Mouse (Mus musculus) embryonic facial prominence, embryonic 11.5 days (tissue): ENCODE measurements around the gene Pced1a. TPM values are rescaled to one million over a fixed set of nuclear protein-coding genes. Genes with fewer than 3 reads are reported as not detected.

ENCODE experiments used
- ATAC-seq: fragments of 200-750 bp; cut with Nextera tagmentation; replicated peaks from 2 replicates; pipeline ENCODE4 v1.8.0; 2017; ENCODE audit warnings: low read depth; ENCODE audit not compliant: insufficient number of reproducible peaks, low FRiP score, low TSS enrichment
- DNase-seq: peaks from one replicate; pipeline ENCODE4 v3.0.0-alpha.2; 2015; ENCODE audit warnings: low spot score
- H3K27ac ChIP-seq: fragments of 300-500 bp; sonication (generic); replicated peaks from 2 replicates; pipeline ENCODE4 v1.5.1; 2014; ENCODE audit warnings: mild to moderate bottlenecking, low read depth, low read length, control low read depth
- H3K27me3 ChIP-seq: fragments of 300-500 bp; sonication (generic); 2 replicates; pipeline ENCODE4 v1.6.1; 2014; ENCODE audit warnings: mild to moderate bottlenecking, low read length, moderate library complexity, mixed read lengths; ENCODE audit not compliant: control insufficient read depth, insufficient read depth
- H3K36me3 ChIP-seq: fragments of 300-500 bp; sonication (generic); replicated peaks from 2 replicates; pipeline ENCODE4 v1.6.1; 2014; ENCODE audit warnings: low read depth, mild to moderate bottlenecking, low read length, moderate library complexity, mixed read lengths; ENCODE audit not compliant: control insufficient read depth, insufficient read depth
- H3K4me1 ChIP-seq: fragments of 300-500 bp; sonication (generic); 2 replicates; pipeline ENCODE4 v1.6.1; 2014; ENCODE audit warnings: low read length, mixed read lengths; ENCODE audit not compliant: control insufficient read depth, insufficient read depth
- H3K4me2 ChIP-seq: fragments of 300-500 bp; sonication (generic); 2 replicates; pipeline ENCODE4 v1.6.1; 2014; ENCODE audit warnings: low read depth, mild to moderate bottlenecking, control low read depth, low read length, moderate library complexity
- H3K4me3 ChIP-seq: fragments of 300-500 bp; sonication (generic); 2 replicates; pipeline ENCODE4 v1.5.1; 2014; ENCODE audit warnings: low read depth, low read length, control low read depth
- H3K9ac ChIP-seq: fragments of 300-500 bp; sonication (generic); replicated peaks from 2 replicates; pipeline ENCODE4 v1.6.1; 2014; ENCODE audit warnings: mild to moderate bottlenecking, control low read depth, low read length
- H3K9me3 ChIP-seq: fragments of 300-500 bp; sonication (generic); replicated peaks from 2 replicates; pipeline ENCODE4 v1.6.1; 2016; ENCODE audit warnings: mild to moderate bottlenecking, low read length, inconsistent platforms, mixed read lengths; ENCODE audit not compliant: control insufficient read depth
- WGBS: fragments of 180-500 bp; shearing (Covaris S2); extraction: QIAGEN DNeasy Blood & Tissue Kit; methylation state at CpG from one replicate; pipeline ENCODE4 v1.1.7; 2014; 5-methylcytosine and 5-hydroxymethylcytosine counted together
- polyA plus RNA-seq: library from polyadenylated mRNA; unstranded; fragments of >200 nt; fragmentation: Nextera tagmentation; extraction: Ambion mirVana; gene quantifications from 2 replicates; pipeline ENCODE4 v1.2.1, GENCODE M21; 2014

Gene Pced1a
- polyA plus RNA-seq, 1 experiment from 2014 or later, result 10.0 TPM

GRCm38 (mm10) chr2:130411558-130412495 is 12.7 kb downstream of the Pced1a start:
- ATAC-seq (peak; percentile 70), DNase-seq (peak; percentile 90)
- Histone ChIP-seq H3K27ac (no peak overlapping the region), H3K9ac (no peak overlapping the region), H3K4me3 (no peak overlapping the region), H3K4me2 (no peak overlapping the region), H3K27me3 (no peaks in the 10 kb centered on the region), H3K9me3 (no peaks in the 10 kb centered on the region), H3K36me3 (no peaks in the 10 kb centered on the region), H3K4me1 (no peaks in the 10 kb centered on the region; the same call in 1 of the 2 replicates)
- WGBS, result 33% methylated on average over 16 of the region's 16 CpGs

- WGBS, result 11% methylated on average over 6 of the region's 6 CpGs
- H3K27me3 ChIP-seq, result no peaks in the 10 kb centered on the region
- no peak overlapping the region for H3K9ac ChIP-seq
- H3K4me2 ChIP-seq, result no peak overlapping the region
- no peaks in the 10 kb centered on the region for H3K9me3 ChIP-seq
- no peaks in the 10 kb centered on the region for H3K36me3 ChIP-seq
- no peak overlapping the region for H3K27ac ChIP-seq
- no peak overlapping the region for H3K4me3 ChIP-seq
- peak; percentile 66; the same call in 1 of the 2 replicates for ATAC-seq
- H3K4me1 ChIP-seq, result no peaks in the 10 kb centered on the region; the same call in 1 of the 2 replicates
- DNase-seq, result peak; percentile 84
Measured at GRCm38 (mm10) chr2:130408194-130408593, 16.3 kb downstream of the Pced1a start.

- DNase-seq (no peak), ATAC-seq (0 out of 2 replicates have a peak, but pooled peaks have one; percentile 26)
- Histone ChIP-seq H3K27ac (no peak within 1 kb of the TSS), H3K36me3 (no peaks in the 10 kb centered on the region), H3K4me3 (no peak within 1 kb of the TSS), H3K4me2 (no peak within 1 kb of the TSS), H3K27me3 (no peaks in the 10 kb centered on the region), H3K4me1 (no peaks in the 10 kb centered on the region), H3K9ac (no peak within 1 kb of the TSS), H3K9me3 (no peaks in the 10 kb centered on the region)
- 72% methylated on average over 2 of the region's 2 CpGs for WGBS
Measured at GRCm38 (mm10) chr2:130406178-130406577, 18.3 kb downstream of the Pced1a start, which contains the start of gene Tmem239. Gene Tmem239, plus strand, starts transcription at chr2:130406478.

GRCm38 (mm10) chr2:130404939-130405338 is 19.6 kb downstream of the Pced1a start, which contains the start of the genes Gm28372 and 1700020A23Rik:
Gene Gm28372, plus strand, starts transcription at chr2:130405239.
Gene 1700020A23Rik, plus strand, starts transcription at chr2:130405259.
- DNase-seq (no peak), ATAC-seq (no peak)
- 89% methylated on average over 1 of the region's 1 CpGs for WGBS
- no peaks in the 10 kb centered on the region for H3K36me3 ChIP-seq
- no peak within 1 kb of the TSS for H3K4me3 ChIP-seq
- H3K27me3 ChIP-seq, result no peaks in the 10 kb centered on the region
- no peak within 1 kb of the TSS for H3K4me2 ChIP-seq
- no peak within 1 kb of the TSS for H3K27ac ChIP-seq
- no peaks in the 10 kb centered on the region for H3K9me3 ChIP-seq
- no peaks in the 10 kb centered on the region for H3K4me1 ChIP-seq
- H3K9ac ChIP-seq, result no peak within 1 kb of the TSS

- Histone ChIP-seq H3K27me3 (no peaks in the 10 kb centered on the region), H3K36me3 (no peaks in the 10 kb centered on the region), H3K27ac (no peak overlapping the region), H3K9ac (no peak overlapping the region), H3K4me2 (no peak overlapping the region), H3K4me1 (peaks cover 3% of the 10 kb centered on the region; the same call in 1 of the 2 replicates), H3K4me3 (no peak overlapping the region), H3K9me3 (no peaks in the 10 kb centered on the region)
- ATAC-seq (no peak), DNase-seq (no peak)
- WGBS, result 84% methylated on average over 4 of the region's 4 CpGs
Measured at GRCm38 (mm10) chr2:130401891-130402290, 22.6 kb downstream of the Pced1a start.

GRCm38 (mm10) chr2:130400046-130400445 is 24.5 kb downstream of the Pced1a start:
- H3K4me2 ChIP-seq, result no peak overlapping the region
- DNase-seq (no peak), ATAC-seq (no peak)
- H3K27ac ChIP-seq, result no peak overlapping the region
- no peaks in the 10 kb centered on the region for H3K9me3 ChIP-seq
- H3K9ac ChIP-seq, result no peak overlapping the region
- WGBS, result 87% methylated on average over 1 of the region's 1 CpGs
- peaks cover 5% of the 10 kb centered on the region for H3K4me1 ChIP-seq
- H3K27me3 ChIP-seq, result no peaks in the 10 kb centered on the region
- no peak overlapping the region for H3K4me3 ChIP-seq
- H3K36me3 ChIP-seq, result no peaks in the 10 kb centered on the region

- ATAC-seq (no peak), DNase-seq (peak; percentile 12)
- peak overlapping the region; percentile 82 for H3K9ac ChIP-seq
- peak overlapping the region; percentile 83 for H3K4me2 ChIP-seq
- H3K4me3 ChIP-seq, result peak overlapping the region; percentile 61
- no peaks in the 10 kb centered on the region for H3K36me3 ChIP-seq
- 11% methylated on average over 13 of the region's 14 CpGs for WGBS
- H3K27ac ChIP-seq, result no peak overlapping the region
- no peaks in the 10 kb centered on the region for H3K27me3 ChIP-seq
- H3K9me3 ChIP-seq, result no peaks in the 10 kb centered on the region
- H3K4me1 ChIP-seq, result peaks cover 5% of the 10 kb centered on the region
Measured at GRCm38 (mm10) chr2:130398091-130398490, 26.4 kb downstream of the Pced1a start.
